Mouse (Mus musculus) C3H10T1/2 (cell line): Measurements from ENCODE around the gene Barhl2. TPM values are rescaled to one million over a fixed set of nuclear protein-coding genes. Genes with fewer than 3 reads are reported as not detected.

Experiments
- polyA plus RNA-seq, 2 experiments: library from polyadenylated mRNA; unstranded; fragments of >200 nt; fragmentation: generic; extraction: Trizol; gene quantifications; one replicate each; pipeline ENCODE4 v1.2.1; 2012; ENCODE audit warnings: missing spikeins in 2 of 2

The Barhl2 gene
- polyA plus RNA-seq = not detected

DNA sequence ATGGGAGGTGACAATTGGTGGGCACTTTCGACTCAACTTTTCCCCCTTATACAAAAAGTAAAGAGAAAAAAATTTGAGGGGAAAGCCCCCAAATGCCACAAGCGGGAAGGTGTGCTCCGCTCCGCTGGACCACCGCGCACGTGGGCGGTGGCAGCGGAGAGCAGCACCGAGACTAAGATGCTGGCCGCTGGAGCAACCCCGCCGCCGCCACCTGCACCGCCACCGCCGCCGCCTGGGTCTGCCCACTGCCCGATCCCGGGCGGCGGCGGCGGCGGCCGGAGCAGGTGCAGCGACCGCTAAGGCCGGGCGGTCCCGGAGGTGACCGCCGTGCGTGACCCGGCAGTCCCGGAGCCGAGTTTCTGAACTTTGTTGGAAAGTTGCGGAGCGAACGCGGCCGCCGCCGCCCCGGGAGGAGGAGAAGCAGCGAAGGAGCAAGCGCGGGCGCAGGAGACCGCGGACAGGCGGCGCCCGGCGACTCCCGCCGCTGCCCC lies at the start of gene Barhl2:
TSS of gene Barhl2 (minus strand) at position 181 of the 491 bp plus-strand sequence.

Other genes starting within 250 kb of the Barhl2 start
- not detected for gene Gm17304, start 150.9 kb upstream of the Barhl2 start, polyA plus RNA-seq
- gene Zfp644, start 239.1 kb upstream of the Barhl2 start, polyA plus RNA-seq = 1 to 10 TPM; 2.9 to 5.5 TPM